Mouse (Mus musculus) neural tube, embryonic 14.5 days (tissue): ENCODE measurements around the gene Lpcat2. TPM values are rescaled to one million over a fixed set of nuclear protein-coding genes. Genes with fewer than 3 reads are reported as not detected.
A peak's percentile ranks its signal among the peaks of the same experiment; 100 is the strongest.

Experiments used
- ATAC-seq: fragments of 200-750 bp; cut with Nextera tagmentation; 2 replicates; pipeline ENCODE4 v1.8.0; 2017; ENCODE audit warnings: low read depth, mild to moderate bottlenecking, moderate TSS enrichment, moderate library complexity
- H3K27ac ChIP-seq: fragments of 300-500 bp; sonication (generic); 2 replicates; pipeline ENCODE4 v1.5.1; 2014; ENCODE audit warnings: low read depth, mild to moderate bottlenecking, control low read depth, low read length, moderate library complexity, mixed read lengths
- H3K27me3 ChIP-seq: fragments of 300-500 bp; sonication (generic); 2 replicates; pipeline ENCODE4 v1.6.1; 2014; ENCODE audit warnings: low read length; ENCODE audit not compliant: control insufficient read depth, insufficient read depth
- H3K36me3 ChIP-seq: fragments of 300-500 bp; sonication (generic); 2 replicates; pipeline ENCODE4 v1.6.1; 2014; ENCODE audit warnings: low read length, mixed read lengths; ENCODE audit not compliant: control insufficient read depth, insufficient read depth
- H3K4me1 ChIP-seq: fragments of 300-500 bp; sonication (generic); 2 replicates; pipeline ENCODE4 v1.6.1; 2014; ENCODE audit warnings: low read length; ENCODE audit not compliant: control insufficient read depth, insufficient read depth
- H3K4me2 ChIP-seq: fragments of 300-500 bp; sonication (generic); 2 replicates; pipeline ENCODE4 v1.6.1; 2014; ENCODE audit warnings: mild to moderate bottlenecking, low read depth, low read length, control low read depth
- H3K4me3 ChIP-seq: fragments of 300-500 bp; sonication (generic); 2 replicates; pipeline ENCODE4 v1.5.1; 2014; ENCODE audit warnings: low read depth, low read length, control low read depth, mixed read lengths
- H3K9ac ChIP-seq: fragments of 300-500 bp; sonication (generic); replicated peaks from 2 replicates; pipeline ENCODE4 v1.6.1; 2014; ENCODE audit warnings: low read depth, mild to moderate bottlenecking, control low read depth, low read length, mixed read lengths
- H3K9me3 ChIP-seq: fragments of 300-500 bp; sonication (generic); 2 replicates; pipeline ENCODE4 v1.6.1; 2016; ENCODE audit warnings: low read length; ENCODE audit not compliant: control insufficient read depth
- WGBS: fragments of 180-500 bp; shearing (Covaris S2); extraction: QIAGEN DNeasy Blood & Tissue Kit; methylation state at CpG from one replicate; pipeline ENCODE4 v1.1.7; 2014; 5-methylcytosine and 5-hydroxymethylcytosine counted together
- microRNA-seq: library from miRNA; unstranded; fragments of <30 nt; microRNA quantifications from one replicate; pipeline ENCODE4, GENCODE M21; 2016
- polyA plus RNA-seq: library from polyadenylated mRNA; unstranded; fragments of >200 nt; fragmentation: Nextera tagmentation; extraction: Ambion mirVana; gene quantifications from 2 replicates; pipeline ENCODE4 v1.2.1, GENCODE M21; 2014

Lpcat2 gene
- polyA plus RNA-seq, 1 experiment from 2014 or later = 13.1 TPM

- Histone ChIP-seq H3K9ac (0 out of 2 replicates have a peak overlapping the region, but pooled peaks have one; percentile 30), H3K4me3 (peak overlapping the region; percentile 32), H3K4me1 (peaks cover 10% of the 10 kb centered on the region), H3K9me3 (no peaks in the 10 kb centered on the region), H3K27ac (no peak overlapping the region), H3K27me3 (peaks cover 26% of the 10 kb centered on the region), H3K4me2 (peak overlapping the region; percentile 55), H3K36me3 (no peaks in the 10 kb centered on the region)
- ATAC-seq = no peak; the same call in 1 of the 2 replicates
- WGBS = 0% methylated on average over 33 of the region's 42 CpGs
Observed at GRCm38 (mm10) chr8:92960451-92960911, 105.3 kb downstream of the Lpcat2 start.

GRCm38 (mm10) chr8:92961088-92961487 is 105.9 kb downstream of the Lpcat2 start:
- Histone ChIP-seq H3K27me3 (peaks cover 26% of the 10 kb centered on the region), H3K27ac (no peak overlapping the region), H3K9ac (no peak overlapping the region), H3K4me3 (peak overlapping the region; percentile 32; the same call in 1 of the 2 replicates), H3K4me2 (peak overlapping the region; percentile 55; the same call in 1 of the 2 replicates), H3K36me3 (no peaks in the 10 kb centered on the region), H3K4me1 (peaks cover 10% of the 10 kb centered on the region), H3K9me3 (no peaks in the 10 kb centered on the region)
- WGBS = 1% methylated on average over 25 of the region's 25 CpGs
- no peak for ATAC-seq

- Histone ChIP-seq H3K36me3 (no peaks in the 10 kb centered on the region), H3K9ac (no peak overlapping the region), H3K27me3 (peaks cover 23% of the 10 kb centered on the region), H3K4me1 (peaks cover 10% of the 10 kb centered on the region), H3K4me2 (no peak overlapping the region), H3K4me3 (no peak overlapping the region), H3K9me3 (no peaks in the 10 kb centered on the region), H3K27ac (no peak overlapping the region)
- no peak for ATAC-seq
- WGBS = 79% methylated on average over 2 of the region's 2 CpGs
Observed at GRCm38 (mm10) chr8:92964556-92964955, 109.4 kb downstream of the Lpcat2 start.

Small RNA genes within 50 kb of the gene (microRNA-seq; reads per million reads assigned to microRNA genes)
- gene Gm22151 = not detected

Other genes with a start within 250 kb of the Lpcat2 start
- gene Irx6, start 181.1 kb upstream of the Lpcat2 start, polyA plus RNA-seq = 0.67 and 1.8 TPM in 2 replicates
- 16.9 and 42.8 TPM in 2 replicates for gene Mmp2, start 28.0 kb upstream of the Lpcat2 start, polyA plus RNA-seq
- gene Capns2, start 46.1 kb downstream of the Lpcat2 start, polyA plus RNA-seq = 0.42 and 0.63 TPM in 2 replicates
- gene Slc6a2, start 104.7 kb downstream of the Lpcat2 start, polyA plus RNA-seq = 0.05 TPM in 1 of 2 replicates, not detected in the other
- not detected in 2 replicates for gene Ces1a, start 192.9 kb downstream of the Lpcat2 start, polyA plus RNA-seq
- gene Ces1b, start 224.7 kb downstream of the Lpcat2 start, polyA plus RNA-seq = not detected in 2 replicates